Mouse (Mus musculus): Measurements from ENCODE around the gene Kirrel.
"Not testable (repeated sequence)": the region's sequence is repeated elsewhere in the genome, so short reads cannot be mapped to it uniquely, and the experiment has no call there.

Gene Kirrel

GRCm38 (mm10) chr3:87131694-87132347 lies 42.7 kb downstream of the Kirrel start:
- DNase-seq, result no peak

- no peak for DNase-seq
These were observed 43.6 kb downstream of the Kirrel start for GRCm38 (mm10) chr3:87130933-87131332.

- no peak for DNase-seq
These were observed 50.8 kb downstream of the Kirrel start for GRCm38 (mm10) chr3:87123795-87124194.

- DNase-seq, result no peak
These were observed 56.3 kb downstream of the Kirrel start for GRCm38 (mm10) chr3:87118214-87118613.

DNA sequence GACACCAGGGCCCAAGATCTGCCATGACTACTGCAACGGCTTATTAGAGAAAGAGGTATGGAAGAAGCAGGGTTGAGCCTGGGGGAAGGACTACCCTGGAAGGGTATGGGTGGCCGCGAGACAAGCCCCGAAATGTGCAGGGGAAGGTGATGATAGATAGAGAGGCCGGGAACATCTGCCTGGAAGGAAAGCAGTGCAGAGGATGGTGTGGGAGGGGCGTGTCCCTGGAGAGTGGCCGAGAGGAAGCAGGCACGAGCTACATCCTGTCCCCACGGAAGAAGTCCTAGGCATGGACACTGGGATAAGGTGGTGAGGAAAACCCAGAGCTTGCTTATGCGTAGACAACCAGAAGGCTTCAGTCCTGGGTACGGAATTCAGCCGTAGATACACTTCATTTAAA lies 56.9 kb downstream of the Kirrel start:
- DNase-seq, result no peak

DNA sequence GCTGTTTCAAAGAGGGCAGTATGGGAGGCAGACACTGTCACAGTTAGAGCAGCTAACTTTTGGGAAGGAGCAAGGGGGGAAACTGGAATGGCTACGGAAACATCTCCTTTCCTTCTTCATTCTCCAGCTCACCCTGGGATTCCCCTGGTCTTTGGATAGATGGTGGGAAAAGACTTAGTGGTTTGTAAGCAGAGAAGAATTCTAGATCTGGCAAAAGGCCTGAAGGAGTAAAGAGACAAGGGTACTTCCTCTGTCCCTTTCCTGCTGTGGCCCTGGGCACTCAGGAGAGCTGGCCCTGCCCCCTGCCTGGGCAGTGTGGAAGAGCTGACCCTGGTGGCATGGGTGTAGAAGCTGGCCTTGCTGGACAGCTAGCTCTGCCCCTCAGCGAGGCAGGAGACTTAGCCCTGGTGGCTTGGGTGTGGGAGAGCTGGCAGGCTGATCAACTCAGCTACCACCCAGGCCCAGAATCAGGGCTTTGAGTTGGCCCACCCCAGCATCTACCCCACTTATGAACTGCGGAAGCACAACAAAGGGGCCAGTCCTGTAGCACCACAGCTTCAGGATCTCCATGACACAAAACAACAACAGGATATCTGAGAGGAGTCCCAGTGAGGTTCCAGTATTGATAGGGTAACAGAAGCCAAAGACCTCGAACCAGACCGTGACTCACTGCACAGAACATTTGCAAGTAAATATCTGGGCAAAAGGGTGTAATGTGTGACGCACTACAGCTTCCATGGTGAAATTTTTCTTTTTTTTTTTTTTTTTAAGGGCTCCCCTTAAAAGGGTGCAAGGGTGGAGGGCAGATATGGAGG lies 58.6 kb downstream of the Kirrel start:
- DNase-seq, result no peak

- DNase-seq, result no peak
These were observed 59.3 kb downstream of the Kirrel start for GRCm38 (mm10) chr3:87115271-87115670.

DNA sequence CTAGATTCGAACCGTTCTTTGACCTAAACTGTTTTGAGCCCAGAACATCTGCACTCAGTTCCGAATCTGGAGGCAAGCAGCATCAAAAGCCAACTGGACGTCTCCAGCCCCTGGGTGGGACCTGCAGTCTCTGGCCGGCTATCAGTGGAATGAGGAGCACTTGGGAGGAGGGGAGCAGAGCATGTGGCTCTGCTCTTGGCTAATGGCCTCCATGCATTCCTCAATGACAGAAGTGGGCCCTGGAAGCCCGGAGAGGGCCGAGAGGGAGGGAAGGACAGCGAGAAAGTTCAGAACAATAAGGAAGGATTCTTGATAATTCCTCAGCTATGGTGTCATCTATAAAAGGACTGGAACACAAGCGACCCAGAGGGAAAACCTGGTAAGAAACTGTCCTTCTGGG lies 59.7 kb downstream of the Kirrel start:
- no peak for DNase-seq

GRCm38 (mm10) chr3:87113881-87114280 lies 60.7 kb downstream of the Kirrel start:
- not testable (repeated sequence) for DNase-seq

GRCm38 (mm10) chr3:87112264-87112663 lies 62.3 kb downstream of the Kirrel start:
- no peak for DNase-seq

- no peak for DNase-seq
These were observed 69.7 kb downstream of the Kirrel start for GRCm38 (mm10) chr3:87104856-87105255.

- no peak for DNase-seq
These were observed 72.2 kb downstream of the Kirrel start for GRCm38 (mm10) chr3:87102346-87102745.

- no peak for DNase-seq
These were observed 73.6 kb downstream of the Kirrel start for GRCm38 (mm10) chr3:87100911-87101310.

DNA sequence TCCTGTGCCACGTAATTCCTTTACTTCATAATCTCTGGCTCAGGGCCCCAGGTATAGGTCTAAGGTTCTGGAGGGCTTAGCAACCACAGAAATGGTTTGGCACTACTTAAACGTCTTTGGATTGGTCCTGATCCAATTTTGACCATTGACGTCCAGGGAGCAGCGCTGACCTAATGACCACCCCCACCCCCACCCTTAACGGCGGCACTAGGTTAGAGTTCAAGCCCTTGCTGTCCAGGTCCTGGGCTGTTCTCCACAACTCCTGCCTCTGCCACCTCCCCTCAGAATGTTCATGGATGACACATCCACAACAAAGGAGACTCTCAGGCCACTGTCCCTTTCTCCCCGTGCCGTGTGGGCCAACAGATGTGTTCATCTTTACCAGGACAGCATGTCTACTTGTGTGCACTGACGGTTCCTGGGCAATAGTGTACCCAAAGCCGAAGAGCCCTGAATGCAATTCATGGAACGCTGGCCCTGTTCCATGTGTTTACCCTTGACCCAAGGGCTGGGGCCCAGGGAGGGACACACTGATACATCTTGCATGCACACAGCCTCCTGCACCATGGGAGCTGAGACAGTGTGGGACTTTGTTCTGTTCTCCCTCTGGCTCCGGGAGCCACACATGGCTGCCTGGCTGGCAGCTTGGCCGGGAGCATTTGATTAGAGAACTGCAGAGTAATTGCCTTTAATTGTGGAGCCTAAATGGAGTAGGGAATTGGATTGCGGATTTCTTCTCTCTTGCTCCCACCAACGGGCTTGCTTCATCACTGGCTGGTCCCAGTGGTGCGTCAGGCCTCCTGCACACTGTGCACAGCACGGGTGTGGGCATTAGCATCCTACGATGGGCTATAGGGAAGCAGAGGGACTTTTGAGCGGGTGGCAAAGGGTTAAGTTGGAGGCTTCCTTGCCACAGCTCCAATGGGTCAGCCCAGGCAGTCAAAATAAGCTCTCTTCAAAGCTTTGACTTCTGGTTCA lies 76.3 kb downstream of the Kirrel start:
- no peak for DNase-seq

- DNase-seq, result no peak
These were observed 77.3 kb downstream of the Kirrel start for GRCm38 (mm10) chr3:87097205-87097604.

DNA sequence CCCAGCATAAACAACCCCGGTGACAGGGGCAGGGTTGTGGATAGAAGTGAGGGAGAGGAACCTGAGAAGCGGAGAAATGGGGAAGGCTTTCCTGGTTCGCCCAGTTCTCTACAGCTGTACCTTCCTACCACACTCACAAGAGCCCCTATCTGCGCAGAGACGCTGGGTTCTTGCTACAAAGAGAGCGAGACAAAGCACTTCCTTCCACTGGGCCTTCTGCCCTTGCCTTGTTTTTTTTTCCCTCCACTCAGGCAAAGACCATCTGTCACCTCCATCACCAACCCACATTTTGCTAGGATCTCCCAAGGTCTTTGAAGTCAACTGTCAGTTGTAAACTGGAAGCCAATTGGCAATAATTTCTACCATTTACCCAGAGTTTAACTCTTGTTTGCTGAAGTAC lies 80.8 kb downstream of the Kirrel start:
- DNase-seq, result no peak

GRCm38 (mm10) chr3:87089694-87090565 lies 84.6 kb downstream of the Kirrel start:
- DNase-seq, result peak; percentile 56

DNA sequence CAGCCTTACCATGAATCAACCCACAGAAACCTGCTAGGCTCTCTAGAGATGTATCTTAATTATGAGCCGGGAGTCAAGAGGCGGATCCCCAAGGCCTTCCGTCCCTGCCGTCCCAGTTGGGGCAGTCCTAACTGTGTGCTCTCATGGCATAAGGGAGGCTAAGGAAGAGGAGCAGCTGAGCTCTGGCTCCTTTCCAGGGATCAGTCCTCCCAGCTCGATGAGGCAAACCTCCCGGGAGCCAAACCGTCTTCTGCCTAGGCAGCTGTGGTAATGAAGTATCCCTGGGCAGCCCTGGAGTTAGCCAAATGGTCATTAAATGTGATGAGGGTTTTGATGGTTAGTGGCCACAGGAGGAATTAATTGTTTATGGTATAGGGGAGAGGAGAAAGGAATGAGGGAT lies 87.4 kb downstream of the Kirrel start:
- no peak for DNase-seq

- peak; percentile 79 for DNase-seq
These were observed 92.3 kb downstream of the Kirrel start for GRCm38 (mm10) chr3:87082235-87082634.

DNA sequence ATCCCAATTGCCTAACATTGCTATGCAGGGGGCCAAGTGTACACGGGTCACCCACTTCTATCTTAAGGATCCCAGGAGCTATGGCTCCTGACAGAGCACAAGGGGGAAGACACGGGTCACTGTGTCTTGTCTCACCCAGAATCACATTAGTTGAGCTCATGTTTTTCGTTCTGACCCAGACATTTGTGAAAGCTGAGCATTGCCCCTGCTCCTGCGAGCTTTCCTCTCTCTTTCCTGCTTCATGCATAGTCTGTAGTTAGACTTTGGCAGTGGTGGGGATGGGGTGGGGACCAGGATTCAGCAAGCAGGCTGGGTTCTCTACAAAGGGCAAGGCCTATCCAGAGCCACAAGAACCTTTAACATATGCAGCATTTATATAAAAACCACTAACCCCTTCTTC lies 94.8 kb downstream of the Kirrel start:
- DNase-seq, result no peak

GRCm38 (mm10) chr3:87079301-87079700 lies 95.2 kb downstream of the Kirrel start:
- DNase-seq, result no peak

DNA sequence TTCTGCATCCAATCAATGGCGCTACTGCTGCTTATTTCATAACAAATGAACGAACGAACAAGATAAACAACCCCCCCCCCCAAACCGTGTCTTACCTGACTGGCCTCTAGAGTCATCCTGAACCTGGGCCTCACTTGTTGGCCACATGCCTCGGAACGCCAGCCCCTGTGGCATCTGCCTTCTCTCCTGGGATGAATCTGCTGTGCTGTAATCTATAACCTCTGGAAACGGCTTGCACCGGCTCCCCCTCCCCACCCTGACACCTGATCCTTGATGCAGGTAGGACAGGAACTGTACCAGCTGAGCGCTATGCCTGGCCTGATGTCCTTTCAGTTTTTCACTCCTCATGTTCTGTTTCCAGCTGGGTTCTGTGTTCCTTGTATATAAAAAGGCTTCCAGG lies 96.9 kb downstream of the Kirrel start:
- DNase-seq, result no peak
